Mouse (Mus musculus): ENCODE measurements around the gene Thg1l. TPM values are rescaled to one million over a fixed set of nuclear protein-coding genes. Genes with fewer than 3 reads are reported as not detected.

Thg1l gene
- 10 to 100 TPM; 11.7 to 15.2 TPM for total RNA-seq (2021)
- long read RNA-seq, experiment 1, partial matches to known transcripts = 0 of 2 reads
- long read RNA-seq, experiment 1, other reads (novel, unspliced or antisense) = 0 of 2 reads
- long read RNA-seq, experiment 2, partial matches to known transcripts = 0 of 6 reads
- long read RNA-seq, experiment 2, other reads (novel, unspliced or antisense) = 2 of 6 reads

GRCm38 (mm10) chr11:45955127-45955627 is at the start of gene Thg1l:
Thg1l (minus strand) TSS chr11:45955494.
- peak; percentile 83 to 87 for DNase-seq (ENCODE audit: low spot score in 2 of 2)

- no peak for DNase-seq (ENCODE audit: low spot score in 2 of 2)
Measured at GRCm38 (mm10) chr11:45992087-45992486, 36.8 kb upstream of the Thg1l start.

- peak in 1 of 2 experiments; percentile 27 for DNase-seq (ENCODE audit: low spot score in 2 of 2)
Measured at GRCm38 (mm10) chr11:45991604-45992003, 36.3 kb upstream of the Thg1l start.

DNA sequence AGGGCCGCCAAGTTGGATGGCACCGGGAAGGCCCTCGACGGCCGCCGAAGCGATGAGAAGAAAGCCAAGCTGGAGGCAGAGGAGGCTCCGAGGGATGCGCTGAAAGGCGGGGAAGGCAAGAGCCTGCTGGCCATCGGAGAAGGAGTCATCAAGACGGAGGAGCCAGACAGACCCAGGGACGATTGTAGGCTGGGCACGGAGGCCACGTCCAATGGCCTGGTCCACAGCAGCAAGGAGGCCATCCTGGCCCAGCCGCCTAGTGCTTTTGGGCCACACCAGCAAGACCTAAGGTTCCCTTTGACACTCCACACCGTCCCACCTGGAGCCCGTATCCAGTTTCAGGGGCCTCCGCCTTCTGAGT is 25.6 kb upstream of the Thg1l start:
- DNase-seq (ENCODE audit: low spot score in 2 of 2) = peak in 1 of 2 experiments; percentile 26

DNA sequence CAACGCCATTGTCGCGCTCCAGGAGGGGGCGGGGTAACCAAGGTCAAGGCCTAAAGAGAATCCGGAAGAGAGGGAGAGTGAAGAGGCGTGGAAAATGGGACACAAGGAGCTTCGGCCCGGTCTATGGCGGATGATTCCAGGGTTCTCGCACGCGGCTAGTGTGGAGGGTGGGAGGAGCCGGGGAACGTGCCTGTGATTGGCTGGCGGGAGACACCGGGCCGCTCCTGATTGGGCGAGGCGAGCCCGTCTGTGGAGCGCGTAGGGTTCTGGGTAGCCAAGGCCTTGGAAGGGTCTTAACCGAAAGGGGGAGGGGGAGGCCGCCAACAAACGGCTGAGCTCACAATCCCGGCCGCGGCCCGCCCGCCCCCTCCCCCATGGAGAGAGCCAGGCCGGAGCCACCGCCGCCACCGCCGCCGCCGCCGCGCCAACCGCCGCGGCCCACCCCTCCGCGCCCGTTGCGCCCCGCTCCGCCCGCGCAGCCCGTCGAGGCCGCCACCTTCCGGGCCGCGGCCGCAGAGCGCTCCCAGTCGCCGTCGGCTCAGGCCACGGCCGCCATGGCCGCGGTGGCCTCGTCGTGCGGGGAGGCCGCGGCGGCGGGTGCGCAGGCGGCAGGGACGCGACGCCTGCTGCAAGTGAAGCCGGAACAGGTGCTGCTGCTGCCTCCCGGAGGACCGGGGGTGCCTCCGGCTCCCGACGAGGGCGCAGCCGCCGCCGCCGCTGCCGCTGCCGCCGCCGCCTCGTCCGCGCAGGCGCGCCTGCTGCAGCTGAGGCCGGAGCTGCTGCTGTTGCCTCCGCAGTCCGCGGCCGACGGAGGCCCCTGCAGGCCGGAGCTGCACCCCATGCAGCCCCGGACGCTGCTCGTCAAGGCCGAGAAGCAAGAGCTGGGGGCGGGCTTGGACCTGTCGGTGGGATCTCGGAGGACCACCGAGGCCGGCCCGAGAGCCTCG is 24.9 kb upstream of the Thg1l start, which contains the start of gene Sox30:
TSS of gene Sox30 (plus strand) at position 365 of the 947 bp plus-strand sequence.
- DNase-seq (ENCODE audit: low spot score in 2 of 2) = peak; percentile 42

DNA sequence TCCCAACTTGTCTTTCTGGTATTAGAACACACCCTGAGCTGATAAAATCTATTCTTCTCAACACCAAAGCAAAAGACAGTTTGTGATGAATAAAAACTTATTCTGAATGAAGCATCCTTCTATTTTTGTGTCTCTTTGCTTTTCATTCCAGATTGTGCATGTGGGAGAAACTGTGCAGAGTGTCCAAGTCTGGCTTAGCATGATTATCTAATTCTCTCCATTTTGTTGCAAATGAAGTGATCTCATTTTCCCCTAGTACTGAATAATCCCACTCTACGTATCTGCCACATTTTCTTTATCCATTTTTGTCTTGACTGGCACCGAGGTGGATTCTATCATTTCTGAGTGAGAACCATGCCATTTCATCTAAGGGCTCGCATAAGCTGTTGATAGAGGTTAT is 20.8 kb upstream of the Thg1l start:
- DNase-seq (ENCODE audit: low spot score in 2 of 2) = no peak

- no peak for DNase-seq (ENCODE audit: low spot score in 2 of 2)
Measured at GRCm38 (mm10) chr11:45974466-45974865, 19.2 kb upstream of the Thg1l start.

DNA sequence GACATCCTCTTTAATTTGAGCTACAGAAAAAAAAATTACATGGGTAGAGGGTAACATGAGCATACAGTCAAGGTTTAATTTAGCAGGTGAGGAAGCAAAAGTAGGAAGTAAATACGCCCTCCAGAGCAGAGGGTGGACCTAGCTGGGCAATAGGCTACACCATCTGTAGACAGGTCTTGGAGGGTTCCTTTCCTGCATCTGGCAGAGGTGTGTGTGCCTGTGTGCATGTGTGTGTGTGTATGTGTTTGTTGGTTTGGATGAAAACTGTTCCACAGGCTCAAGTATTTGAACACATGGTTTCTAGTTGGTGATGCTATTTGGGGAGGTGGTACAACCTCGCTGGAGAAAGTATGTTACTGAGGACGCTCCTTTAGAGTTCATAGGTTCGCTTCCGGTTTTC is 18.3 kb upstream of the Thg1l start:
- DNase-seq (ENCODE audit: low spot score in 2 of 2) = no peak

DNA sequence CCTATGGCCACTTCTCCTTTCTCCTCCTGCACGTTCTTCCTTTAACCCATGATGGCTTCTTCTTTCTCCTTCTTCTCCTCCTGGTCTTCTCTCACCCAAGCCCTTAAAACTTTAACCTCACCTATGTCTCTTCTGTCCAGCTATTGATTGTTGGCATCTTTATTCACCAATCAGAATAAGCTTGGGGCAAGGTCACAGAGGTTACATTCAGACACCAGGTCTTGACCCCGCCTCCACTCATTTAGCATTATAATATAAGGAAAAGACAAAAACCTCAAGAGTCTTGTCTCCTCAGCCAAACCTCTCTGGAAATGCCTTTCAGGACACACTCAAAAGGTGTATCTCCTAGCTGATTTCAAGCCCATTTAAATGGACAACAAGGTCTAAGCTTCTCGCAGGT is 13.2 kb upstream of the Thg1l start:
- DNase-seq (ENCODE audit: low spot score in 2 of 2) = no peak

- DNase-seq (ENCODE audit: low spot score in 2 of 2) = no peak
Measured at GRCm38 (mm10) chr11:45966896-45967295, 11.6 kb upstream of the Thg1l start.

- DNase-seq (ENCODE audit: low spot score in 2 of 2) = no peak
Measured at GRCm38 (mm10) chr11:45960003-45960402, 4.7 kb upstream of the Thg1l start.

GRCm38 (mm10) chr11:45959598-45959997 is 4.3 kb upstream of the Thg1l start:
- DNase-seq (ENCODE audit: low spot score in 2 of 2) = no peak

- no peak for DNase-seq (ENCODE audit: low spot score in 2 of 2)
Measured at GRCm38 (mm10) chr11:45947491-45947890, 7.8 kb downstream of the Thg1l start.

DNA sequence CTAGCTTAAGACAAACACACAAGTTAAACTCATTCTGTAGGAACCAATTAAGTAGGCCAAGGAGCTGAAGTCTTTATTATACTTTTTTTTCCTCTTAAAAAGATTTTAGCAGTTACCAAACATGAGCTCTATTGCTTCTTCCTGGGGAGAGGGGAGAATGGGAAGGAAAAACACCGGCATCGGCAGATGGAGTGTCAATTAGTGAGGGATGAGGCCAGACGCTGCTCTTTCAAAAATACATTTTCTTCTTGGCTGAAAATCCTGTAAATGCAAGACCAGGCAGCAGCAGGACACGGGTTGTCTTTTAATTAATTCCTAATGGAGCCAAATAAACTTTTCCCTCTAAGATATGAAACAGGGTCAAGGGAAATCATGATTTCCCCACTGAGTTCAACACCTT is 8.5 kb downstream of the Thg1l start:
- no peak for DNase-seq (ENCODE audit: low spot score in 2 of 2)

- peak; percentile 99 to 100 for DNase-seq (ENCODE audit: low spot score in 2 of 2)
Measured at GRCm38 (mm10) chr11:45944643-45945156, 10.6 kb downstream of the Thg1l start, which contains the start of gene Lsm11. Lsm11 (minus strand) TSS chr11:45944935.

DNA sequence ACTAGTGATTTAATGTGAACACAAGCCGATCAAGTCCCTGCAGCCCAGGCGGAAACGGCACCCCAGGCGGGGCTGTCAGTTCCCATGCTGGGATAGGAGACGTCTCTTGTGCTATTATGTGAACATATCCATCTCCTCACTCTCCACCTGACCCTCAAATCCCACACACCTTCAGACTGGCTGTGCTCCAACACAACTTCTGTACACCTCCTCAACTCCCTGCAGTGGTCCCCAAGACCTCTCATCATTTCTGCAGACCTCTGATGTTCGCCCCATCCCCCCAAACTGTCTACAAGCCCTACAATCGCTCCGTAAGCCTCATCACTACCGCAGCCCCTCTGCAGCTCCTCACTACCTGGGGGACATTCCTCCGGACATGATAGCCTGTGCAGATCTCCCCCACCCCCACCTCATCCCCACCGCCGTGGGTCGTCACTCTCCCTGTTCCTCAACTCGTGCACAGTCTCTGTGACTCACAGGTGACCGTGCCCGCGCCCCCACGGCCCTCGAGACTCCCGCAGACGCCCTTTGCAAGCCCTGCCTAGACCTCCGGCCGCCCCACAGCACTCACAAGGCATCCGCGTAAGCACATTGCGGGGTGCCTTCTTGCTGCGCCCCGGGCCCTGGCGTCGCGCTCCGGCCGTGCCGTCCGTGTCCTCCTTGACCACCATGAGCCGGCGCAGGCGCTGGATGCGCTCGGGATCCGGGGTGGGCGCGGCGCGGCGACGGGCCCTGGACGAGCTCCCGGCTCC is 11.2 kb downstream of the Thg1l start:
- peak; percentile 21 to 56 for DNase-seq (ENCODE audit: low spot score in 2 of 2)

- DNase-seq (ENCODE audit: low spot score in 2 of 2) = peak in 1 of 2 experiments; percentile 30
Measured at GRCm38 (mm10) chr11:45943108-45943705, 12.1 kb downstream of the Thg1l start.

GRCm38 (mm10) chr11:45942281-45942680 is 13.0 kb downstream of the Thg1l start:
- no peak for DNase-seq (ENCODE audit: low spot score in 2 of 2)

DNA sequence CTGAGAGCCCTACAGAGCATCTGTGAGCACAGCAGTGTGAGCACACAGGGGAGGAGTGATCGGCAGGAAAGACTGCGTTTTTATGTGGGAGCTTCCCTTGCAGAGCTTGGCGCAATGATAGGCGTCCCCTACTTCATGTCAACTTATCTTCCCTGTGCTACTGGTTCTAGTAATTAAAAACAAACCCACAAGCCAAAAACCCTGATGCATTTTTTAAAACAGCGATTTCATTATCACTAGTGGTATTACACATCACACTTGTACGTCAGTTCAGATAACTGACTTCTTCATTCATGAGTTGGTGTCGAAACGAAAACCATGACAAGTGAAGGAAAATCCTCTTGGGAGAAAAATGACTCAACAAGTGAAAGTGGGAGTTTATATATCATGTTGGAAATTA is 16.4 kb downstream of the Thg1l start:
- DNase-seq (ENCODE audit: low spot score in 2 of 2) = no peak

- DNase-seq (ENCODE audit: low spot score in 2 of 2) = no peak
Measured at GRCm38 (mm10) chr11:45937478-45937877, 17.8 kb downstream of the Thg1l start.

- no peak for DNase-seq (ENCODE audit: low spot score in 2 of 2)
Measured at GRCm38 (mm10) chr11:45932771-45933170, 22.5 kb downstream of the Thg1l start.
